Mouse (Mus musculus) gastrocnemius, postnatal 10 days (tissue): ENCODE data around the gene Btbd8. TPM values are rescaled to one million over a fixed set of nuclear protein-coding genes. Genes with fewer than 3 reads are reported as not detected.

Experiments
- DNase-seq: peaks from one replicate; pipeline ENCODE4 v3.0.0; 2021; ENCODE audit warnings: mixed read lengths
- total RNA-seq, 2 experiments: library from RNA; stranded (reverse); gene quantifications; 2 replicates each; pipeline ENCODE4 v1.2.3; 2021

Btbd8 gene
- total RNA-seq, 2 experiments from 2014 or later = 17.5 to 20.0 TPM

DNA sequence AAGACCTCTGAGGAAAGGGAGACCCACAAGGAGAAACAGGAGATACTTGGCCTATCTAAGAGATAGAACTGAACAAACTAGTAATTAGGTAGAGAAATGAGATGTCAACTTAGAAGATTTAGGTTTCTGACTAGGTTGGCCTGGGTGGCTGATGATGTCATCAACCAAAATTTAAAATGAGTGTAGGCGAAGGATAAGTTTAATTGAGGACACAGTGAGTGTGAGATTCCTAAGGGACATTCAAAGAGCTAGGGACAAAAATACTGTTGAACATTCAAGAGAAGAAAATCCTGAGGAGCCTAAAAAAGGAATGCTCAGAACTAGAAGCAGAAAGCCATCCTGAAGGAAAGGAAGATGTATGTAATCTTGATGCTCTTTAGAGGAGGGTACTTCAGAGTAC lies 78.3 kb downstream of the Btbd8 start:
- DNase-seq = no peak

DNA sequence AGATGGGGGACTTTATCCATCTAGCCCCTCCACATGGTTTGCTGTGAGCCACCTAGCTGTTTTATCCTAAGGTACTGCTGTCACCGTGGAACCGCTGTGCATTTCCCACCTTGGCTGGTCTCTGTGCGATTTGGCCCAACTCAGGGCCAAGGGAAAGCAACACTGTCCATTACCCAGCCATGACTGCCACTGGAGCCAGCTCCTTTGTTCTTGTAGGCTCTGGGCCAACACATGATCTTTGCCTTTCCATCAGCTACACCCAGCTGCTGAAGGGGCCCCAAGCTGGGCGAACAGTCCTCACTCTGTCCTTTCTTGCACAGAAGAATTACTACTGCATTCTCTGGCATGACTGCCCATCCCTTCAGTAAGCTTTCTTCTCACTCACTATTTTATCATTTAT lies 80.8 kb downstream of the Btbd8 start:
- DNase-seq = no peak

DNA sequence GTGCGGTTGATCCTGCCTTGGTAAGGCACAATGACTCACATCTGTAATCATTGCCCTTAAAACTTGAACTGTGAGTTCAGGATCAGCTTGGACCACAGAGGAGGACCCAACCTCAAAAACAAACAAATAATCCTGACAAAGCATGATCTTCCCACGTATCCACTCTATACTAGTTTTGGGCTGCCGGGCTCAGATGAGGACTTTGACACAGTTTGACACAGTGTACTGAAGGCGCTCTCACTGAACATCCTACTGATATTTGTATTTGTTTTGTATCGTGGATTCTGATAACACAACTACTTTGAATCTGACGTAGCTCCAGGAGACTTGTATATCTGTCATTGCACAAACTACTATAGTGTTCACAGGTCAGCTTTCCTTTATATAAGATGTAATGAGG lies 83.6 kb downstream of the Btbd8 start:
- DNase-seq = no peak

DNA sequence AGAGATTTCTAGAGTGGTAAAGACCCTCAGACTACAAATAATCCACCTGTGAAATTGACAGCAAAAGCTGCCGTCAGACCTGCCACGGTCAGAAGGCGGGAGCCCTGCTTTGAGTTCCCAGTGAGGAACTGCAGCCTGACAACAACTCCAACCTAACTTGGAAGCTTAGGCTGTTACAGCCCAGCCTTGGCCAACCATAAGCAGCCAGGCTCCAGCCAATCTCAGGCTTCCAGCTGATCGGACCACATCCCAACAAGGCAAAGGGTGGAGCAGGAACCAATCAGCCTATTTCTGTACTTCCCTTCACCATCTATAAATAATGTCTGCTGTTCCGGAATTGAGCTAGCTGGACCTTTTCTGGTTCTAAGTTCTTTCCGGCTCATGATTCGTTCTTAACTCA lies 84.1 kb downstream of the Btbd8 start:
- DNase-seq = peak; percentile 18

DNA sequence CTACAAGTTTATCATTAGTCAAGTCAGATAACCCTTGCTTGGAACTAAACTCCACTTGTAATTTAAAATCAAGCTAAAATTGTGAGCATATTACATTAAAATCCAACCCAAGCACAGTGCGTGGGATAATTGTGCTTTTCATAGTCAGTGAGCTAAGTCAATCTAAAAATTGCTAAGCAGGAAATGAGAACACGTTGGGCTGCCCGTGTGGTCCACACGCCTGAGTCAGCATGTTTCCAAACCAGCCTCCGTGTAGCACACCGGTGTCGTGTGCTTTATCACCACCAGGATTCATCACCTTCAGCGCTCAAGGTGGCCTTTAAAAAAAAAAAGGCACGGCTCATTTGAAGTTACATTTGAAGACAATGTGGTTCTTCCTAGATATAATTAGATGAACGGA lies 86.5 kb downstream of the Btbd8 start:
- DNase-seq = no peak

DNA sequence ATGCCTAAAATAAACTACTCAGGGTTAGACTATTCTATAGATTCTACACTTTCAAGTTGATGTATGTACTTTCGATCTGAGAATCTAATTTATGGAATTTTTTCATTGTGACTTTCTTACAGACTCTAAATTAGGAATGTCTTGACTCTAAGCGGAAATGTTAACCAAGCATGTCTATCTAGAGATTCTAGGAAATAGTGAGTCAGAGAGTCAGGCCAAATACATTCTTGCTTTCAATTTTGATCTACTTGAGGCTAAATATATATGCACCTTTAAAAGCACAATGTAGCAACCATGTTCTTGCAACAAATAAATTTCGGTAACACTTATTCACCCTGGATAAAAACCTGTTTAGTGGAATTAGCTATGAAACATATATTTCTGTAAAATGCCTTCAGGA lies 91.1 kb downstream of the Btbd8 start:
- DNase-seq = no peak

DNA sequence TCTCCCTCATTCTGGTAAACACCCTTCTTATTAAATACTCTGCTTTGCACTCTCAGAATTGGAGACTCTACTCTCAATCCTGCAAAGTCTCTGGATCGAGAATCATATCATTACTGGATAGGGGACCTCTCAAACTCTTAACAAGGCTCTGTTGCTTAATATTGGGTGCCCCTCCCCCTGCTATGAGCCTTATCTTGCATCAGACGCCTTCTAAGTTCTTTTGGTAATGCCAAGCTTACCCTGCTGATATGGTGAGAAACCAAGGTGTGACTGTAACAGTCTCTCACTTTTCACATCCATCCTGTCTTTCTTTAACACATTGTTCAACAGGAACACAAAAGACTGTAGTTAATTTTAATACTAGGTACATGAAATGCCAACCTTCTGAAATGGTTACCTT lies 95.8 kb downstream of the Btbd8 start:
- DNase-seq = no peak

DNA sequence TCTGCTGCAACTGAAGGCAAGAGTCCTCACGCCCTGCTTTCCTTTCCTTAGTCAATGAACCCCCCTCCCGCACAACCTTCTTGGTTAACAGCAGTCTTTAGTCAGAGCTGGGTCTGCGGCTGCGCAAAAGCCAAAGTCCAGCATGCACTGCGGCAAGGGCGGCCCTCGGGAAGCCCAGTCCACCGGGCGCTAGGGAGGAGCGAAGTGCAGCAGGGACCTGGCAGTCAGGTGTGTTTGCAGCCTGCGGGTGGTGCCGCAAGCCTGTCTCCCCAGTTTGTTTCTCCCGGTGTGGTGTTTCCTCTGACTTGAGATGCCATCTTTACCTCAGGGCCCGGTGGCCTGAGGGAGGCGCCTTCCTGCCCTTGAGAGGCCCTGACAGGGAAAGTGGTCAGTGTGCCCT lies 96.8 kb downstream of the Btbd8 start, which contains the start of gene 1700028K03Rik:
Gene 1700028K03Rik (plus strand): TSS at position 129 of the 400 bp plus-strand sequence.
- DNase-seq = no peak

DNA sequence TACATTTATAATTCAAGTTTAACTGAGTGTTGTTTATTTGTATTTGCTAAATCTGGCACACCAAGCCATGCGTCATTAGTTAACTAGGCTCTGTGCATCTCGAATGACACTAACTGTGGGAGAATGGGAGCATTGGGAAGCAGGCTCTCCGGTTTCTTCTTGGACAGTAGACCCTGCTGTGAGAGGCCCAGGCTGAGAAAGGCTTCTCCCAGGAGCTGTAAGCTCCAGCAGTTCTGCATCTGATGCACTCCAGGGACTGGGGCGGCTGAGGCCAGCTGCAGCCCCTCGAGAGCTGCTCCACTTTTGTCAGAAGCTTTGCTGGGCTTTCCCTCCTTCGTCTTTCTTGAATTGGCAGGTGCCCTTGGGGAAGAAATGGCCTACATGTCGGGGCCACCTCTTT lies 103.9 kb downstream of the Btbd8 start:
- DNase-seq = peak; percentile 28

DNA sequence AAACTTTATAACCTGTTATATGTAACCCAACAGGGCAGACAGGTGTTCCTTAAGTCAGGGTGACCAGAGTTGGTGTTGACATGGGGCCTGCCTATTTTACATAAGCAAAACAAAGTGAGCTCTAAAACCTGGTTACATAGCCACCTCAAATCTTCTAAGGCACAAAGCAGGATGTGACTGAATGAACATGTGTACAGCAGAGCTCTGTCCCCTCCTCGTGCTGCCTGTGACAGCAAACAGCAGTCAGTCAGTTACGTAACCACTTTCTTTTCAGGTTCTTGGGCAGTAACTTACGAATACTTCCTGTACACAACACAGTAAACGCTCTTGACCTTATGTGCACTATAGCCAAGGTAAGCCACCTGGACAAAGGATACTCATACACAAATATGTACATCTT lies 108.1 kb downstream of the Btbd8 start:
- DNase-seq = no peak

DNA sequence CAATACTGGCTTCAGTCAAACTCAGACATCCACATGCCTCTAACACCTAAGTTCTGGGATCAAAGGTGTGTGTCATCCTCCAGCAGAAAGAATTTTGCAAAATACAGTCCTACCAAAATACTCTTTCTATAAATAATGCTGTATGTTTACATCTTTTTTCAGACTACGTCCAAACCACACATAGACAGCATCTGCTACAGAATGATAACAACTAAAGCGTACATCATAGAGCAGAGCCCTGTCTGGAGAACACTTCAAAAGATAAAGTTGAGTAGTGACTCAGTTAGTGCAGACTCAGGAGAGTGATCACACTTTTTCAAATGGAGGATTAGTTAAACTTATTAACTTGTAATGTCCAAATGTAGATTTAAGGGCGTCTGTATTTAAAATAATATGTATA lies 110.2 kb downstream of the Btbd8 start:
- DNase-seq = no peak

DNA sequence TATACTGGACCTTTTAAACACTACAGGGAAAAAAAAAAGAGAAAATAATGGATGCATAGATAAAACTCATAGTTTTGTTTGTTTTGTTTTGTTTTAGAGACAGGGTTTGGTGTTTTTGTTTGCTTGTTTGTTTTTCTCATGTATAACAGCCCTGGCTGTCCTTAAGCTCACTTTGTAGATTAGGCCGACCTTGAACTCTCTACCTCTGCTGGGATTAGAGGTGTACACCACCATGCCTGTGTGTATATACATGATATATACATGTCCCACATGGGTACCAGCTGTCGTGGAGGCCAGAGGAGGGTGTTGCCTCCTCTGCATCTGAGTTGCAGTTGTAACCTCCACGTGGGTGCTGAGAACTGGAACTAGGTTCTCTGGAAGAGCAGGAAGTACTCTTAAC lies 110.6 kb downstream of the Btbd8 start:
- DNase-seq = no peak

DNA sequence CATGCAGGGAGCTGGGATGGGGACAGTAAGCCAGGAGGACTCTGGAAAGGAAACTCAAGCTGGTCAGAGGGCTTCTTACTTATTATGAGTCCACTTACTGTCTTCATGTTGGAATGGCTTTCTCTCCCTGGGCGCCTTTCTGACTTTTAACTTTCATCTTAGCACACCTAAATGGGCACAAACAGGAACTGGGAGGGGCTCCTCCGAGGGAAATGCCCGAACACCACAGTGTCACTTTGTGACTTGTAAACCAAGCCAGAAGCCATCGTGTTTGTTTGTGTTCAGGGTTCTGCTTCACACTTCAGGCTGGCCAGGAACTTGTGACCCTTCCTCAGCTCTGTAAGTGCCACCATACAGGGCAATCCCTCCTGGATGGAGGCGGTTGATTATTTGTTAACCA lies 116.5 kb downstream of the Btbd8 start:
- no peak for DNase-seq

DNA sequence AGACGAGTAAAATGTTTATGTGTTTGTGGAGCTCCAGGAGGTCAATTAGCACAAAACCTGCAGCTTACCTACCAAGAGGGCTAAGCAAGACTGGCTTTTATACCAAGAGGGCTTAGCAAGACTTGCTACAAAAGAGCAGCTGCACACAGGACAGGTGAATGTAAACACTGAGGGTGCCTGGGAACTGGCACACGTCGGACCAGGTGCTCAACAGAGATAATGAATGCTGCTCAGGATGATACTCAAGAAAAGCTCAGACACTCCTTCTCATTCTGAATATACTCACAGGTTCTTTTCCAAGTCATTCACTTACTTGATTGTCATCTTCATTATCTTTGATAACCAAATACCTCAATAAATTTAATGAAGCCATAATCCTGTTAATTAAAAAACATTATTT lies 119.2 kb downstream of the Btbd8 start:
- no peak for DNase-seq

Other genes starting within 250 kb of the Btbd8 start
- gene Tgfbr3, start 148.4 kb upstream of the Btbd8 start, total RNA-seq = 10 to 100 TPM; 37.3 to 42.6 TPM
- 1 to 10 TPM; 4.3 to 4.4 TPM for gene Brdt, start 106.8 kb upstream of the Btbd8 start, total RNA-seq
- 1 to 10 TPM; 3.1 to 3.5 TPM for gene Ephx4, start 35.3 kb upstream of the Btbd8 start, total RNA-seq
- not detected for gene Lpcat2b, start 6.4 kb upstream of the Btbd8 start, total RNA-seq
- under 1 TPM in 1 of 2 experiments, not detected in 1; 0.18 TPM for gene Gm42669, start 69.6 kb downstream of the Btbd8 start, total RNA-seq
- gene 1700028K03Rik, start 96.7 kb downstream of the Btbd8 start, total RNA-seq = under 1 TPM in 1 of 2 experiments, not detected in 1; 0.05 TPM
- 10 to 100 TPM in 1 of 2 experiments, 1 to 10 TPM in 1; 9.8 to 11.8 TPM for gene Rpap2, start 159.4 kb downstream of the Btbd8 start, total RNA-seq
- 10 to 100 TPM in 1 of 2 experiments, 1 to 10 TPM in 1; 9.0 to 11.6 TPM for gene Glmn, start 159.9 kb downstream of the Btbd8 start, total RNA-seq